Mouse (Mus musculus) cerebellum, adult 18-20 months (tissue): ENCODE data around the gene Trmt44.
"Not testable (repeated sequence)": the region's sequence is repeated elsewhere in the genome, so short reads cannot be mapped to it uniquely, and the experiment has no call there.

Experiments
- DNase-seq, 2 experiments: peaks; one replicate each; pipeline ENCODE4 v3.0.0; 2021

Gene Trmt44

GRCm38 (mm10) chr5:35584259-35584658 lies 9.4 kb upstream of the Trmt44 start:
- DNase-seq = not testable (repeated sequence)

DNA sequence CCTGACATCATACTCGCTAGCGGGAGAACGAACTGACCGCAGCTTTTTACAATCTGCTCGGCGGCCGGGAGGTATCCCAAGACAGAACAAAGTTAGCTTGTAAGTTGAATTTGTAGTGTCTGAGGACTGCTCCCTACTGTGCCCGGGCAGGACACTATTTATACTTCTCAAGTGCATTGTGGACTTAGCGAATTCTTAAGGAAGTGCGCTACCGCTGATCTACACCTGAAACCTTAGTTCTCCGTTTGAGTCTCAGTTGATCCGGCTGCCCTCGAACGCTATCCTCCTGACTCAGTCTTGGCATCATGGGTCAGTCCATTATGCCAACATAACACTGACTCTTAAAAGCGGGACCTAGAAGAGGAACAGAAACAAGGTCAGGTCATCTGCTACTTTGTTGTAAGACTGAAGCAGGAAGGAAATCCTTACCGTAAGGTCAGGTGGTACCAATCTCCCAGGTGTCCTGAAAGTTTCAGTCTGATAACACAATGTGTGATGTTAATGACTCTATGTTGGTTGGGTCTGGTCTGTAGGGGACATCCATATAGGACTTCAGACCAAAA lies 8.4 kb upstream of the Trmt44 start:
- DNase-seq = no peak

DNA sequence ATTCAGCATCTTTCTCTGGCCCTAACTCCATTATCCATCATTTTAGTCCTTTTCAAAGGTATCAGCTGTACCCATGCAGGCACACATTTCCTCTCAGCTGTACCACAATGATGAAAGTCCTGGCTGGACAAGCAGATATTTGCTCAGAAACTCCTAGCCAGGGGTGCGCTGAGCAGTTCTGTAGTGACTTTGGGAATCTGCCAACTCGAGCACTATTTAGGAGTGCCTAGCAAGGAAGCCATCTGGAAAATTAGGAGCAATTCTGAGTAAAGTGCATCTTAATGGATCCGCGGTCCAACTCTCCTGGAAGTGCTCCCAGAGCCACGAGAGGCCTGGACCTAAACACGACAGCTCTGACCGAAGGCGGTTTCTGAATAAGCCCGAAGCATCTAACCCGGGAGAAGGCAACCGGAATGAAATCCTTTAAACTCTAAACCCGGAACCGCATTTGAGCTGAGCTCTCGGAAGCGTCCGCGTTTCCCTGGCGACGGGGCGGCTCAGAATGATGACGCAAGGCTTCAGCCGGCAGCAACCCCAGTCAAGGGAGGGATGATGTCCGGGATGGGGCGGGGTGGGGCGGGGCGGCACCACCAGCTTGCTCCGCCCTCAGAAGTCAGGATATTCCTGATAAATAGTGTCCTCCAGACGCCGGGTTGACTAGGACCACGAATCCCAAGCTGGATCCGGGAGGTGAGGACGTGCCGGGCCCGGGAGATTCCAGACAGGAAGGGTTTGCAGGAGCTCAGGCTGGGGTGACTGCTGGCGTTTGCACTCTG lies 7.8 kb upstream of the Trmt44 start, which contains the start of gene Acox3:
Gene Acox3 (plus strand): TSS at position 596 of the 776 bp plus-strand sequence.
- peak; percentile 98 for DNase-seq

DNA sequence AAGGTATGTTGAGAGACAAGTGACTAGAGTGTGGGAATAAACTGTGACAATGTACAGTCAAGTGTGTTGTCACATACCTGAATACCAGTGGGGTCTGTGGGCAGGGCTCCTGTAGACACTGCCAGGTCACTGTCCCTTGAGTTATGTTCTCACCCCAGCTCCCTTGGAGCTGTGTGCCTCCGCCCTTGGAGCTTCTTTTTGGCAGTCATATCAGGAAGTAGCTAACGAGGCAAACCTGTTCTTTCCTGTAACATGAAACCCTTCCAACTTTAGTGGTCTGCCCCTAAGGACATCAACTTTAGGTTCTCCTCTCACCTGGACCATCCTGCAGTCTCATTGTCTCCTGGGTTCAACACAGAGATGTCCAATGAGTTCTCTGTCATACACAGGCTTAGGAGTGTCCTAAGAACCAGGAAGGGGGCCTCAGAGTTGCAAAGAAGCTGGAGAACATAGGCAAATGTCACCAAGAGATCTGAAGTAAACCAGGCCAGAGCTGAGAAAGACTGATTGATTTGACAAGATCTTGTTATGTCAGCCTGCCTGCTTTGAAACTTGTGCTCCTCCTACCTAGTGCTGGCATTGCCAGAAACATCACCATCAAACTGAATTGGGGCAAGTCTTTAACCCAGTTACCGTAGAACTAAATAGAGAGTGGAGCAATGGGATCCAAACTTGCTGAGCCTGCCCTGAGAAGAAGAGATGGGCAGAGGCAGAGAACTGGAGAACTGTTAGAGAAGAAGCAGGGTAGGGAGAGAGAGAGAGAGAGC lies 5.5 kb upstream of the Trmt44 start:
- no peak for DNase-seq

DNA sequence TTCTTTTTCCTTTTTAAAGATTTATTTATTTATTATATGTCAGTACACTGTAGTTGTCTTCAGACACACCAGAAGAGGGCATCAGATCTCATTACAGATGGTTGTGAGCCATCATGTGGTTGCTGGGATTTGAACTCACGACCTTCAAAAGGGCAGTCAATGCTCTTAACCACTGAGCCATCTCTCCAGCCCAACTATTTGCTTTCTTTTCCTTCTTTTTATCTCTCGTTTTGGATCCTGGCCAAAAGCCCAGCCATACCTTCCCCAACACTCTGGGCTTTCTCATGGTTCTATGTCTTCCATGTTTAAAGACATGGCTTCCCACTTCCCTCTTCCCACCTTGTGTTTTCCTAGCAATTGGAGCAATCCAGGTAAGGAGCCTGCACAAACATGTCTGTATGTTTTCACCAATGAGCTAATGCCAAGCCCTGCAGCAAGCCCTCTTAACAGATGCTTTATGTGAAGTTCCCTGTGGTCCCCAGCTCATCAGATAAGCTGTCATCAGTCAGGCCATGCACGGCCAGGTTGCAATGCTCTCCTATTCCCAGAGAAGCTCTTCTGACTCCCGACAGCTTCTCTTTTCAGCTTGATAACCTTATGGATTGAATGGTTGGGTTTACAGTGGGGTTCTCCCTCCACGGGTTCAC lies 4.5 kb upstream of the Trmt44 start:
- no peak for DNase-seq

DNA sequence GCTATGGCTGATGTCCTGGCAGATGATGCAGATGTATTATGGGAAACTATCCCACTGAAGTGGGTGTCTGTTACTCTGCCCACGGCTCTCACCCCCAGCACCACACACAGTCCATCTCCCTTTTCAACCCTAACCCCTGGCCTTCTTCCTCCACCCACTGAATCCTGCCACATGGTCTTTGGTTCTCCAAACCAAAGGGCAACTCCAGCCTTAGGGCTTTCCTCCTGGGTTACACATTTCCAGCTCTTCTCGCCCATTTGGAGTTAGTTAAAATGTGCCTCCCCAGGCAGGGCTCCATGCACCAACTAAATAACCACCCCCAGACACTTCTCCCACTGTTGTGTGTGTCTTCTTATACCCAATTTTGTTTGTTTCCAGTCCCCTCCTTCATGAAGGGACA lies 3.5 kb upstream of the Trmt44 start:
- no peak for DNase-seq

- no peak for DNase-seq
Observed at GRCm38 (mm10) chr5:35576409-35577020, 1.6 kb upstream of the Trmt44 start.

GRCm38 (mm10) chr5:35571546-35571945 lies 3.3 kb downstream of the Trmt44 start:
- DNase-seq = no peak

DNA sequence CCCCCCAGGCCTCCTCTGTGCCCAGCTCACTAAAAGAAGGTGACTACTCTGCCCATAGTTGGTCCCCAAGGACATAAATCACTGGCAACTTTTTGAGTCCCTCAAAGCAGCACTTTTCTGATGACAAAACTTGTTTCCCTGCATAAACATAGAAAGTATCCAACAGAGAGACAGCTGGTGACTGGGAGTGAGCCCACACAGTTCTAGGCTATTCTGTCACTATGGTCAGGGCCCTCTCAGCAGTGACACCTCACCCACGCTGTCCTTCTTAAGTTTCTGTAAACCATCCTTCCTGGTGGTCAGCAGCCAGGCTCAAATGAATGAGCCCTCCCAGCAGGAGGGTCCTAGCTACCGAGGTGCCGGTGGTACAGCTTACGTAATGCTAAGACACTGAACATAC lies 8.2 kb downstream of the Trmt44 start:
- no peak for DNase-seq

- no peak for DNase-seq
Observed at GRCm38 (mm10) chr5:35565217-35565616, 9.7 kb downstream of the Trmt44 start.

DNA sequence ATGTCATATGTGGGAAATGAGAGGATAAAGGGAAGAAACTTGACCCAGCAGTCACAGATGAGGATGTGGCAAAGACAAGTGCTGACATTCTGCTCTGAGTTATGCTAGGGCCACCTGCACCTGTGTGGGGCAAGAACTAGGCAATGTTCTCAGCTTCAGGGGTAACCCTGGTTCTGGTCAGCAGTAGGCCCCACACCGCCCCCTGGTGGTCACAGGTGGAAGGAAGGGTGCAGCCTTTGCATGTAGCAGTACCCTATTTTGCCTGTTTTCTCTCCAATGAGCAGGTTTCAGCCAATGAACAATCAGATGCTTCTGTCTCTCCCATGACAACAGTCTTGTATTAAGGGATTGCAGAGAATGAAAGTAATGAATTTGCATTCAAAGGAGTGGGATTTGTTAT lies 11.4 kb downstream of the Trmt44 start:
- DNase-seq = peak; percentile 69 to 83

GRCm38 (mm10) chr5:35562616-35563015 lies 12.3 kb downstream of the Trmt44 start:
- DNase-seq = no peak

DNA sequence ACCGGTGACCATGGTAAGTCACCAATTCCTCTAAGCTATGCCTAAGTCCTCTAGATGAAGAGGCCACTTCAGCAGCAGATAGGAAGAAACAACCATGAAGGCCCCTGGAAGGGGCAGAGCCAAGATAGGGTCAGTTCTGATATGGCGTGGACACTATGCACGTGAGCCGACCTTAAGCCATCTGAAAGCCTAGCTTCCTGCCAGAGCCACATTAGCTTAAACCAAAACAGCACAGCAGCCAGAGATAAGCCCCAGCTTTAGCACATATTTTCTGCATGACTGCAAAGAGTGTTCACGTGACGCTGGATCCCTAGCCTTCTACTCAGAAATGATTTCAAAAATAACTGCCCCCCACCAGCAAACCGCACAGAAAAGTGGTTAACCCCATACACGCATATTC lies 15.4 kb downstream of the Trmt44 start:
- DNase-seq = no peak

GRCm38 (mm10) chr5:35557946-35558621 lies 16.8 kb downstream of the Trmt44 start:
- DNase-seq = no peak

- DNase-seq = no peak
Observed at GRCm38 (mm10) chr5:35556393-35556792, 18.5 kb downstream of the Trmt44 start.

- no peak for DNase-seq
Observed at GRCm38 (mm10) chr5:35552838-35553539, 21.9 kb downstream of the Trmt44 start.

DNA sequence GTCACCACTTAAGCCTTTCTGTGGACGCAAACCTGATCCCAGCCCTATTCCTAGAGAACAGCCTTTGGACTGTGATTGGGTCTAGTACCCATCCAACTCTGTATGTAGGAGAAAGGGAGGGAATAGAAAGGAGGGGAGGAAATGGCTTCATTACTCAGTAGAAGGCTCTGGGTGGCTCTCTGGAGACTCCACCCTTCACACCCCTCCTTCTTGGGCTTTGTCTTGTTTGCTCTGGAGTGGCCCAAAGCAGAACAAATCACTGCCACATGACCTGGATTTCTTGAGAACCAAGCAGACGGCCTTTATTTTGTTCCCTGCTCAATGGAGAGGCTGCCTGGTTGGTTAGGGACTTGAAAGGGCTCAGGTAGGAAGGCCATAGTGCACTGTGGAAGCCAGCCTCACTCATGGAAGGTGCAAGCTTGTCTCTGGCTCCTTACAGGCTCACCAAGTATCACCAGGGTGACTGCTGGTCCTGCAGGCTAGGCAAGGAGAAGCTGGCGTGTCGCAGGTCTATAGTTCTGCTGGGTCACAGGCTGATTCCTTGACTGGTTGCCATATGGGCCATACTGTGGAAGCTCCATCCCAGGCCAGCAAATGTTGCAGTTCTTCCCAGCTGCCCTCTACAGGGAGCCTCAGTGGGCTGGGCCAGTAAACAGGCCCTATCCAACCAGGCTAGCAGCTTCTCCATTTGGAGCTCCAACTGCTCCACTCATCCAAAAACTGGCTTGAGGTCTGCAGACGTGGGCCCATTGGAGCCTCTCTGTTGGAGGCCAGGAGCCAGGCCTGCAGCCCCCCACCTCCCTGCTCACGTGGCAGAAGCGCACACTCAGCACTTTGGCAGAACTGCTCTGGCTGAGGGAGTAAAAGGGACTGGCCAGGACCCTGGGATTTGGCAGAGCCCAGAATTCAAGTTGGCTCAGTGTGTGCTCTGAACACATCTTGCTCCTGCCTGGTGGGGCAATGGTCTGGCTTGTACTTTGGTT lies 22.7 kb downstream of the Trmt44 start:
- DNase-seq = peak; percentile 59 to 65

GRCm38 (mm10) chr5:35546127-35546526 lies 28.7 kb downstream of the Trmt44 start:
- no peak for DNase-seq

- no peak for DNase-seq
Observed at GRCm38 (mm10) chr5:35541059-35541790, 33.6 kb downstream of the Trmt44 start.

GRCm38 (mm10) chr5:35540555-35540954 lies 34.3 kb downstream of the Trmt44 start:
- no peak for DNase-seq
